Mouse (Mus musculus): ENCODE measurements at regions not wholly inside any gene's neighbourhood (a gene's known extent, or its start where the extent isn't known, plus 50 kb on each side); places are given as distances from the start of the nearest gene placed in this dataset.

GRCm38 (mm10) chr6:31204839-31205238, 193.7 kb upstream of the Mkln1 start:
- TF ChIP-seq CTCF (IDR thresholded peaks at IDR 0.05; ENCODE audit: extremely low read depth, insufficient read depth, low read length) (no peak), POLR2A (IDR thresholded peaks at IDR 0.05; ENCODE audit: extremely low read depth, insufficient read depth, low read length) (no peak)

Measured in cortical plate, adult 2 months (tissue).